Mouse (Mus musculus) embryonic fibroblast, embryonic 13.5 days (primary cell): ENCODE data around the gene Spice1.

Source experiments
- CTCF ChIP-seq: IDR thresholded peaks from 2 replicates; pipeline ENCODE4 v1.5.1; 2011; ENCODE audit warnings: mild to moderate bottlenecking, control low read depth, low read length, moderate library complexity, borderline replicate concordance; ENCODE audit not compliant: insufficient read depth
- POLR2A ChIP-seq: IDR thresholded peaks from 2 replicates; pipeline ENCODE4 v1.6.1; 2011; ENCODE audit warnings: low read depth, mild to moderate bottlenecking, control low read depth, low read length, moderate library complexity

- TF ChIP-seq CTCF (no peak), POLR2A (no peak)
These were observed 58.0 kb downstream of the Spice1 start for GRCm38 (mm10) chr16:44404933-44405332.
